Mouse (Mus musculus) mouse embryonic stem cell (cell line): ENCODE results near the gene Slc16a12.

Source experiments
- in situ Hi-C, 2 experiments: fragments of 300-500 bp; cut with MboI; formaldehyde crosslinking; loops; 1 replicate in 1 of 2; 3 replicates in 1 of 2; pipeline ENCODE4 v1.14.3; 2019 to 2020; ENCODE audit warnings: low sequenced_read_pairs in 2 of 2, low pct_unique_long_range_greater_than_20kb in 1 of 2, mixed read lengths in 1 of 2; ENCODE audit not compliant: unreplicated experiment in 1 of 2

Slc16a12 gene

DNA sequence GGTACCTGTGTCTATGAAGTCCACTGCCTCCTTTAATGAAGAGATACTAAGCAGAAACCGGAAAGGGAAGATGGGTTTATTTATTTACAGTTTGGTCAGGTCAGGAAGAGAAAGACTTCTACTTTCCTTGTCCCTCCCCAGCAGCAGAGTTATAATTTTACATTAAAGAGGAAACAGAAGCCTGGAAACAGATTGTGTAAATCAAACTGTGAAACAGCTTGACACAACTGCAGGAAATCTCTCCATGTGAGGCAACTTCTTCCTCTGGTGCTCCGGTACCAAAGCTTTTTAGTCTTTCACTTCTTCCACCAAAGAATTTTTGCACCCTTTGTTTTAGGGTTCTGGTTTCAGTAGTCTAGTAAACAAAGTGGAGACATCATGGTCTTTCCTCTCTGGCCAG lies 113.6 kb downstream of the Slc16a12 start:
- in situ Hi-C loops, result no loop called here

DNA sequence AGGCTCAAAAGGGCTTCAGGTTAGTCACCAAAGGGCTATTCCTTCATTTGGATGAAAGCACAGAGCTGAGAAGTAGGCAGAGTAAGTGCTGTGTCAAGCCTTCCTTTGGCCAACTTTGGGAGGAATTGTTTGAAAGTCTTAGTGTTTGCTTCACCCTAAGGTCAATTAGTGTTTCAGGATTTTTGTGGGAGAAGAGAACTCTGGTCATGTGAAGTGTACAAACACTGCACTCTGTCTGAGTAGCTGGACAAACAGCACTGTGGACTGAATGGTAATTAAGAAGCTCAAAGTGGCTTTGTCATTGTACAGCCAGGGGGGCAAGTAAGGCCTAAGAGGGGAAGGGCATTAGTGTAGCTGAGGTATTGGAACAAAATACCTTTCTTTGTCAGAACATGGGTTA lies 115.6 kb downstream of the Slc16a12 start:
- in situ Hi-C loops, result no loop called here

DNA sequence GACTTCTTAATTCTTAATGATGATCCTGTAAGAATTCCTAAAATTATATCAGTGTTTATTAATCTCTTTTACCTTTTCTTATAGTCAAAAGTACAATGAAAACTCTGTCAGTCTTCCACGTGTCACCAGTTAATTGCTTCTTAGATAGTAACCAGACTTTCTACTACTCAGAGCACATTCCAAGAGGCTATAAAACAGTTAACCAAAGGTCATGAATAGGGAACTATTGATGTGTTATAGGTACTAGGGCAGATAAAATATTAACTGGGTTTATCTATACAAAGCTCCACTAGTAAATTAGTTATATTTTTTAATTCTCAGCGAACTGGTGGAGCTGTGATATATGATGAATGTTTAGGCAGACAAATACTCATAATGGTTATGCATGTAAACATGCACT lies 119.6 kb downstream of the Slc16a12 start:
- in situ Hi-C loops, result no loop called here

DNA sequence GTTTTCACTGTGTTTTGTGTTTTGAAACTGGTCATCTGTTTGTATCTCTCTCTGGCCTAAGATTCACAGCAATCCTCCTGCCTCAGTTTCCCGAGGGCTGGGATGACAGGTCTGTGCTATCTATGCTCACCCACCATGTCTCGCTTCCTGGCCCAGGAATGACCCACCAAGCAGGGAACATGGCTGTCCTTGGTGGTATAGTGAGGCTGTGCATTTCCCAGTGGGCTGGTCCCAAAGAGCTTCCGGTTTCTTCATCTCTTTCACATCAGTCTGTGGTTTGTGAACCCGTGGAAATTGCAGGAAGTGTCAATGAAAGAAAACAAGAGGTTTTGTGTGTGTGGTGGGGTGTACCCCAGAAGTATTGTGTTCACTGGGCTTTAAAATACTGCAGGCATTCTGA lies 122.4 kb downstream of the Slc16a12 start:
- in situ Hi-C loops, result no loop called here

DNA sequence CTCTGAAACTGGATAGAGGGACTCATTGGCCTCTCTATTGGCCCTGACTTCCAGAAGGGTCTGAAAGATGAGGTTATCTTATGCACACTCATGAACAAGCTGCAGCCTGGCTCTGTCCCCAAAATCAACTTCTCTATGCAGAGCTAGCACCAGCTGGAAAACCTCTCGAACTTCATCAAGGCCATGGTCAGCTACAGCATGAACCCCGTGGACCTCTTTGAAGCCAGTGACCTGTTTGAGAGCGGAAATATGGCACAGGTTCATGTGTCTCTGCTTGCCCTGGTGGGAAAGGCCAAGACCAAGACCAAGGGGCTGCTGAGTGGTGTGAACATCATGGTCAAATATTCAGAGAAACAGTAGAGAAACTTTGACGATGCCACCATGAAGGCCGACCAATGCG lies 123.3 kb downstream of the Slc16a12 start:
- in situ Hi-C loops, result no loop called here

DNA sequence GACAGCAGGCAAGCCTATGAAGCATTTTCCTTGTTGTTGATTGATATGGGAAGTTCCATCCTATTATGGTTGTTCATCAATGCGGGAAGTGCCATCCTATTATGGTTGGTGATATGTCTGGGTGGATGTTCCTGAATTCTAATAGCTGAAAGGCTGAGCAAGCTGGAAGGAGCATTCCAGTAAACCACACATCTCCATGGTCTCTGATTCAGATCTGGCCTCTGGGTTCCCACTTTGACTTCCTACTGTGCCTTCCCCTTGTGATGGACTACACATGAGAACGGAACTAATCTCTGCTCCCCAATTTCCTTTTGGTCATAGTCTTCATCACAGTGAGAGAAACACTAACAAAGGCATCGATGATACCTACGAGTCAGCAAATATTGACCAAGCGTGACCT lies 126.2 kb downstream of the Slc16a12 start:
- in situ Hi-C loops, result no loop called here
